Mouse (Mus musculus) ES-CJ7 (cell line): ENCODE results near the gene Tns3.

ENCODE experiments used
- DNase-seq: peaks from one replicate; pipeline ENCODE4 v3.0.0; 2011; ENCODE audit warnings: low read depth, low spot score

Gene Tns3

GRCm38 (mm10) chr11:8530506-8530905 lies 133.8 kb downstream of the Tns3 start:
- DNase-seq, result no peak

- no peak for DNase-seq
These were observed 134.3 kb downstream of the Tns3 start for GRCm38 (mm10) chr11:8530036-8530435.

GRCm38 (mm10) chr11:8525463-8526145 lies 138.7 kb downstream of the Tns3 start:
- DNase-seq, result no peak

- DNase-seq, result peak; percentile 81
These were observed 140.8 kb downstream of the Tns3 start for GRCm38 (mm10) chr11:8523344-8524126.

GRCm38 (mm10) chr11:8513359-8514253 lies 150.7 kb downstream of the Tns3 start:
- no peak for DNase-seq

GRCm38 (mm10) chr11:8510294-8510693 lies 154.0 kb downstream of the Tns3 start:
- no peak for DNase-seq

GRCm38 (mm10) chr11:8509614-8510013 lies 154.7 kb downstream of the Tns3 start:
- no peak for DNase-seq

GRCm38 (mm10) chr11:8503735-8504134 lies 160.6 kb downstream of the Tns3 start:
- DNase-seq, result no peak

GRCm38 (mm10) chr11:8500855-8501254 lies 163.5 kb downstream of the Tns3 start:
- no peak for DNase-seq

GRCm38 (mm10) chr11:8497136-8497535 lies 167.2 kb downstream of the Tns3 start:
- DNase-seq, result no peak

GRCm38 (mm10) chr11:8496686-8497085 lies 167.6 kb downstream of the Tns3 start:
- no peak for DNase-seq

GRCm38 (mm10) chr11:8495801-8496200 lies 168.5 kb downstream of the Tns3 start:
- DNase-seq, result no peak

GRCm38 (mm10) chr11:8495036-8495435 lies 169.3 kb downstream of the Tns3 start:
- no peak for DNase-seq

- DNase-seq, result no peak
These were observed 170.3 kb downstream of the Tns3 start for GRCm38 (mm10) chr11:8493931-8494490.

- DNase-seq, result no peak
These were observed 172.0 kb downstream of the Tns3 start for GRCm38 (mm10) chr11:8492332-8492731.

GRCm38 (mm10) chr11:8488248-8488647 lies 176.1 kb downstream of the Tns3 start:
- no peak for DNase-seq

GRCm38 (mm10) chr11:8486552-8486951 lies 177.8 kb downstream of the Tns3 start:
- no peak for DNase-seq

- no peak for DNase-seq
These were observed 179.8 kb downstream of the Tns3 start for GRCm38 (mm10) chr11:8484538-8484937.

- DNase-seq, result no peak
These were observed 181.6 kb downstream of the Tns3 start for GRCm38 (mm10) chr11:8482721-8483120.

- DNase-seq, result no peak
These were observed 182.4 kb downstream of the Tns3 start for GRCm38 (mm10) chr11:8481962-8482361.

- no peak for DNase-seq
These were observed 182.8 kb downstream of the Tns3 start for GRCm38 (mm10) chr11:8481529-8481928.

- no peak for DNase-seq
These were observed 184.5 kb downstream of the Tns3 start for GRCm38 (mm10) chr11:8479858-8480257.
